Mouse (Mus musculus) kidney, postnatal 0 days (tissue): Measurements from ENCODE around the gene Agxt. TPM values are rescaled to one million over a fixed set of nuclear protein-coding genes. Genes with fewer than 3 reads are reported as not detected.

ENCODE experiments used
- ATAC-seq: fragments of 200-750 bp; cut with Nextera tagmentation; replicated peaks from 2 replicates; pipeline ENCODE4 v1.8.0; 2017; ENCODE audit warnings: low read depth, moderate number of reproducible peaks, moderate TSS enrichment, moderate library complexity; ENCODE audit not compliant: low FRiP score
- DNase-seq: peaks from one replicate; pipeline ENCODE4 v3.0.0-alpha.2; 2016; ENCODE audit warnings: low spot score
- H3K27ac ChIP-seq: fragments of 300-500 bp; sonication (generic); 2 replicates; pipeline ENCODE4 v1.5.1; 2014; ENCODE audit warnings: mild to moderate bottlenecking
- H3K27me3 ChIP-seq: fragments of 300-500 bp; sonication (generic); 2 replicates; pipeline ENCODE4 v1.6.1; 2014; ENCODE audit warnings: low read length, mixed read lengths; ENCODE audit not compliant: insufficient read depth
- H3K36me3 ChIP-seq: fragments of 300-500 bp; sonication (generic); 2 replicates; pipeline ENCODE4 v1.6.1; 2014; ENCODE audit warnings: low read length, mixed read lengths; ENCODE audit not compliant: insufficient read depth
- H3K4me1 ChIP-seq: fragments of 300-500 bp; sonication (generic); replicated peaks from 2 replicates; pipeline ENCODE4 v1.6.1; 2014; ENCODE audit warnings: antibody characterized with exemption, low read length, mixed read lengths; ENCODE audit not compliant: insufficient read depth
- H3K4me2 ChIP-seq: fragments of 300-500 bp; sonication (generic); 2 replicates; pipeline ENCODE4 v1.6.1; 2014; ENCODE audit warnings: mild to moderate bottlenecking, low read length, moderate library complexity, mixed read lengths
- H3K4me3 ChIP-seq: fragments of 300-500 bp; sonication (generic); replicated peaks from 2 replicates; pipeline ENCODE4 v1.5.1; 2014; ENCODE audit warnings: low read depth, low read length
- H3K9ac ChIP-seq: fragments of 300-500 bp; sonication (generic); 2 replicates; pipeline ENCODE4 v1.6.1; 2014; ENCODE audit warnings: low read depth, low read length
- H3K9me3 ChIP-seq: fragments of 300-500 bp; sonication (generic); replicated peaks from 2 replicates; pipeline ENCODE4 v1.6.1; 2016; ENCODE audit warnings: low read length, inconsistent platforms, mixed read lengths
- CTCF ChIP-seq: IDR thresholded peaks from 2 replicates; pipeline ENCODE4 v1.5.1; 2016; ENCODE audit warnings: antibody characterized with exemption, low read depth, mild to moderate bottlenecking, moderate library complexity
- WGBS: fragments of 180-500 bp; shearing (Covaris S2); extraction: QIAGEN DNeasy Blood & Tissue Kit; methylation state at CpG from one replicate; pipeline ENCODE4 v1.1.7; 2014; 5-methylcytosine and 5-hydroxymethylcytosine counted together
- polyA plus RNA-seq: library from polyadenylated mRNA; unstranded; fragments of >200 nt; fragmentation: Nextera tagmentation; extraction: Ambion mirVana; gene quantifications from 2 replicates; pipeline ENCODE4 v1.2.1, GENCODE M21; 2015

The Agxt gene
- polyA plus RNA-seq, 1 experiment from 2014 or later, result 0.33 TPM

- Histone ChIP-seq H3K27me3 (no peaks in the 10 kb centered on the region), H3K9ac (no peak overlapping the region), H3K4me2 (no peak overlapping the region), H3K36me3 (no peaks in the 10 kb centered on the region), H3K4me3 (no peak overlapping the region), H3K27ac (no peak overlapping the region), H3K4me1 (no peaks in the 10 kb centered on the region), H3K9me3 (no peaks in the 10 kb centered on the region)
- WGBS, result 54% methylated on average over 5 of the region's 5 CpGs
- peak; percentile 50; the same call in 1 of the 2 replicates for TF ChIP-seq CTCF
- DNase-seq (peak; percentile 52), ATAC-seq (no peak)
Measured at GRCm38 (mm10) chr1:93125256-93125655, 9.8 kb upstream of the Agxt start.

GRCm38 (mm10) chr1:93128209-93128608 lies 6.8 kb upstream of the Agxt start:
- Histone ChIP-seq H3K9ac (no peak overlapping the region), H3K27me3 (no peaks in the 10 kb centered on the region), H3K4me1 (no peaks in the 10 kb centered on the region), H3K9me3 (no peaks in the 10 kb centered on the region), H3K27ac (no peak overlapping the region), H3K4me3 (no peak overlapping the region), H3K36me3 (no peaks in the 10 kb centered on the region), H3K4me2 (no peak overlapping the region)
- ATAC-seq, result no peak
- DNase-seq, result no peak
- no peak for TF ChIP-seq CTCF
- WGBS, result 78% methylated on average over 8 of the region's 8 CpGs

DNA sequence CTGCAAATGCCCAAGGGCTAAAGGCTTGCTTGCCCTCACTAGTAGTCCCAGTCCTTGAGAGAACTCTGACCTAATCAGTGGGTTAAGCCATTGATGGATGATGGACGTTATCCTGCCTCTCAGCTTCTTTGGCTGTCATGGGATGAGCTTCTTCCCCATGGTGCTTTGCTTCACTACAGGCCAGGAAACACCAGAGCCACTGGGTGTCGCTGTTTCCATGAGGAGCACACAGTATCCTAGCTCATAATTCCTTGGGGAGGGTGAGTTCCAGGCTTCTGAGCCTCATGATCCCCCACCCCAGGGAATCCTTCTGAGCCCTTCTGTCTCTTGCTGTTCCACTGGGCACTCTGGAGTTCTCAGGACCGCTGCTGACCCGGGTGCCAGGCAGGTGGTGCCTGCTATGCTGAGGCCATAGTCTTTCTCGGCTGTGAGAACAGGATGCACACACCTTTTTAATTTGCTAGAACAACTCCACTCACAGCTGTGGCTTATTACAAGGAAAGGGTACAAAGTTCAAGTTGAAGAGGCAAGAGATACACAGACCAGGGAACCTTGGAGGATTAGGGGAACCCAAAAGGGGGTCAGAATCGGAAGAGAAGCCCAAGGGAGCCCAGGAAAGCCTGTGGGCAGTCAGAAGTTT lies 6.2 kb upstream of the Agxt start:
- Histone ChIP-seq H3K9ac (no peak overlapping the region), H3K27ac (no peak overlapping the region), H3K27me3 (no peaks in the 10 kb centered on the region), H3K4me1 (no peaks in the 10 kb centered on the region), H3K4me2 (no peak overlapping the region), H3K36me3 (no peaks in the 10 kb centered on the region), H3K9me3 (no peaks in the 10 kb centered on the region), H3K4me3 (no peak overlapping the region)
- TF ChIP-seq CTCF, result peak; percentile 79
- DNase-seq, result peak; percentile 71
- 24% methylated on average over 6 of the region's 6 CpGs for WGBS
- ATAC-seq, result no peak; the same call in 1 of the 2 replicates

- ATAC-seq, result no peak
- H3K4me1 ChIP-seq, result no peaks in the 10 kb centered on the region
- no peaks in the 10 kb centered on the region for H3K27me3 ChIP-seq
- no peaks in the 10 kb centered on the region for H3K36me3 ChIP-seq
- DNase-seq, result no peak
- no peak for TF ChIP-seq CTCF
- H3K9me3 ChIP-seq, result no peaks in the 10 kb centered on the region
- no peak overlapping the region for H3K4me2 ChIP-seq
- no peak overlapping the region for H3K27ac ChIP-seq
- H3K4me3 ChIP-seq, result no peak overlapping the region
- 60% methylated on average over 10 of the region's 10 CpGs for WGBS
- H3K9ac ChIP-seq, result no peak overlapping the region
Measured at GRCm38 (mm10) chr1:93130242-93130983, 4.6 kb upstream of the Agxt start.

- Histone ChIP-seq H3K9me3 (no peaks in the 10 kb centered on the region), H3K4me2 (no peak overlapping the region), H3K9ac (no peak overlapping the region), H3K36me3 (no peaks in the 10 kb centered on the region), H3K27me3 (no peaks in the 10 kb centered on the region), H3K4me3 (no peak overlapping the region), H3K27ac (no peak overlapping the region), H3K4me1 (no peaks in the 10 kb centered on the region)
- ATAC-seq (no peak), DNase-seq (no peak)
- 66% methylated on average over 8 of the region's 8 CpGs for WGBS
- no peak for TF ChIP-seq CTCF
Measured at GRCm38 (mm10) chr1:93132676-93133075, 2.4 kb upstream of the Agxt start.

DNA sequence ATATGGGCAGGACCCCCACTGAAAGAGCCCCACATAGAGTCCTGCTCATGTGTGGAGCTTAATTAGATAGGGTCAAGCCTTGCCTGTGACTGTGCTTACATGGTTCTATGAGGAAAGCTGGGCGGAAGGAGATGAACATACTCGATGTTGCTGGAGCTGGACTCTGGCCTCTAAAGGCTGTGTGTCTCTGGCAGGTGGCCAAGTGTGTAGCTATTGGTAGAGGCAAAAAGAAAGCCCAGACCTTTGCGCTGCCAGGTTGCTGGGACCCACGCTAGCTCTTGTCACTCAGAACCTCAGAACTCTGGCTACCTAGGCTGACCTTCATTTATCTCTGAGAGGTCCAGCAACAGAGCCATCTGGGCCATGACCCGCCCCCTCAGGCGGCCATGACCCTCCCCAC lies 3.5 kb downstream of the Agxt start:
- ATAC-seq, result peak; percentile 66
- Histone ChIP-seq H3K27ac (no peak overlapping the region), H3K9ac (no peak overlapping the region), H3K27me3 (no peaks in the 10 kb centered on the region), H3K4me1 (no peaks in the 10 kb centered on the region), H3K4me3 (no peak overlapping the region), H3K4me2 (no peak overlapping the region), H3K9me3 (no peaks in the 10 kb centered on the region), H3K36me3 (no peaks in the 10 kb centered on the region)
- TF ChIP-seq CTCF, result no peak
- 64% methylated on average over 6 of the region's 6 CpGs for WGBS
- DNase-seq, result peak; percentile 37
